Mouse (Mus musculus) intestine, postnatal 0 days (tissue): ENCODE measurements around the gene Mreg. TPM values are rescaled to one million over a fixed set of nuclear protein-coding genes. Genes with fewer than 3 reads are reported as not detected.
A peak's percentile ranks its signal among the peaks of the same experiment; 100 is the strongest.

Experiments used
- ATAC-seq: fragments of 200-750 bp; cut with Nextera tagmentation; 2 replicates; pipeline ENCODE4 v1.8.0; 2017; ENCODE audit warnings: mild to moderate bottlenecking, moderate TSS enrichment, moderate library complexity
- H3K27ac ChIP-seq: fragments of 300-500 bp; sonication (generic); 2 replicates; pipeline ENCODE4 v1.5.1; 2014; ENCODE audit warnings: mild to moderate bottlenecking, low read depth, low read length, moderate library complexity
- H3K27me3 ChIP-seq: fragments of 300-500 bp; sonication (generic); replicated peaks from 2 replicates; pipeline ENCODE4 v1.6.1; 2014; ENCODE audit warnings: low read length, mixed read lengths; ENCODE audit not compliant: control insufficient read depth, insufficient read depth
- H3K36me3 ChIP-seq: fragments of 300-500 bp; sonication (generic); 2 replicates; pipeline ENCODE4 v1.6.1; 2014; ENCODE audit warnings: mild to moderate bottlenecking, moderate library complexity; ENCODE audit not compliant: control insufficient read depth, insufficient read depth
- H3K4me1 ChIP-seq: fragments of 300-500 bp; sonication (generic); replicated peaks from 2 replicates; pipeline ENCODE4 v1.6.1; 2014; ENCODE audit warnings: antibody characterized with exemption, low read length, mixed read lengths; ENCODE audit not compliant: control insufficient read depth, insufficient read depth
- H3K4me2 ChIP-seq: fragments of 300-500 bp; sonication (generic); replicated peaks from 2 replicates; pipeline ENCODE4 v1.6.1; 2014; ENCODE audit warnings: low read depth, mild to moderate bottlenecking, moderate library complexity
- H3K4me3 ChIP-seq: fragments of 300-500 bp; sonication (generic); 2 replicates; pipeline ENCODE4 v1.5.1; 2014; ENCODE audit warnings: low read depth, low read length
- H3K9ac ChIP-seq: fragments of 300-500 bp; sonication (generic); 2 replicates; pipeline ENCODE4 v1.6.1; 2014; ENCODE audit warnings: mild to moderate bottlenecking, low read depth, low read length
- H3K9me3 ChIP-seq: fragments of 300-500 bp; sonication (generic); 2 replicates; pipeline ENCODE4 v1.6.1; 2016; ENCODE audit warnings: mixed run types; ENCODE audit not compliant: control insufficient read depth
- CTCF ChIP-seq: sonication (generic); IDR thresholded peaks from 2 replicates; pipeline ENCODE4 v1.5.1; 2016; ENCODE audit warnings: low read depth, mild to moderate bottlenecking, control low read depth, antibody characterized with exemption, moderate library complexity
- WGBS: fragments of 180-500 bp; shearing (Covaris S2); extraction: QIAGEN DNeasy Blood & Tissue Kit; methylation state at CpG from one replicate; pipeline ENCODE4 v1.1.7; 2014; 5-methylcytosine and 5-hydroxymethylcytosine counted together
- polyA plus RNA-seq: library from polyadenylated mRNA; unstranded; fragments of >200 nt; fragmentation: Nextera tagmentation; extraction: Ambion mirVana; gene quantifications from 2 replicates; pipeline ENCODE4 v1.2.1, GENCODE M21; 2015

The Mreg gene
- polyA plus RNA-seq, 1 experiment from 2014 or later, result 26.6 TPM

GRCm38 (mm10) chr1:72198142-72198806 lies 13.8 kb downstream of the Mreg start:
- H3K4me3 ChIP-seq, result no peak overlapping the region
- no peak for ATAC-seq
- TF ChIP-seq CTCF, result no peak
- H3K9ac ChIP-seq, result no peak overlapping the region
- no peaks in the 10 kb centered on the region for H3K27me3 ChIP-seq
- 48% methylated on average over 10 of the region's 10 CpGs for WGBS
- no peaks in the 10 kb centered on the region; the same call in 1 of the 2 replicates for H3K4me1 ChIP-seq
- no peak overlapping the region for H3K27ac ChIP-seq
- H3K4me2 ChIP-seq, result no peak overlapping the region
- no peaks in the 10 kb centered on the region for H3K9me3 ChIP-seq
- H3K36me3 ChIP-seq, result no peaks in the 10 kb centered on the region

- Histone ChIP-seq H3K4me2 (peak overlapping the region; percentile 46), H3K36me3 (no peaks in the 10 kb centered on the region), H3K4me1 (no peaks in the 10 kb centered on the region; the same call in 1 of the 2 replicates), H3K27me3 (no peaks in the 10 kb centered on the region), H3K9me3 (no peaks in the 10 kb centered on the region), H3K9ac (no peak overlapping the region), H3K27ac (peak overlapping the region; percentile 90), H3K4me3 (no peak overlapping the region)
- peak; percentile 80 for ATAC-seq
- 31% methylated on average over 10 of the region's 10 CpGs for WGBS
- TF ChIP-seq CTCF, result no peak
Measured at GRCm38 (mm10) chr1:72196626-72197359, 15.3 kb downstream of the Mreg start.

GRCm38 (mm10) chr1:72196123-72196522 lies 16.0 kb downstream of the Mreg start:
- peak; percentile 80 for ATAC-seq

GRCm38 (mm10) chr1:72191449-72191848 lies 20.7 kb downstream of the Mreg start:
- Histone ChIP-seq H3K4me3 (no peak overlapping the region), H3K36me3 (no peaks in the 10 kb centered on the region), H3K4me2 (no peak overlapping the region), H3K27ac (no peak overlapping the region), H3K9me3 (no peaks in the 10 kb centered on the region), H3K4me1 (no peaks in the 10 kb centered on the region; the same call in 1 of the 2 replicates), H3K27me3 (no peaks in the 10 kb centered on the region), H3K9ac (no peak overlapping the region)
- 94% methylated on average over 8 of the region's 8 CpGs for WGBS
- TF ChIP-seq CTCF, result no peak
- ATAC-seq, result no peak

More at GRCm38 (mm10) chr1:72196123-72196522, 16.0 kb downstream of the Mreg start:
- H3K27ac ChIP-seq, result peak overlapping the region; percentile 90
- 53% methylated on average over 5 of the region's 5 CpGs for WGBS
- H3K4me2 ChIP-seq, result peak overlapping the region; percentile 46
- H3K27me3 ChIP-seq, result no peaks in the 10 kb centered on the region
- TF ChIP-seq CTCF, result no peak
- H3K9ac ChIP-seq, result no peak overlapping the region
- H3K9me3 ChIP-seq, result no peaks in the 10 kb centered on the region
- no peak overlapping the region for H3K4me3 ChIP-seq
- H3K36me3 ChIP-seq, result no peaks in the 10 kb centered on the region
- H3K4me1 ChIP-seq, result no peaks in the 10 kb centered on the region; the same call in 1 of the 2 replicates

- no peak overlapping the region for H3K4me3 ChIP-seq
- no peak for ATAC-seq
- H3K4me1 ChIP-seq, result no peaks in the 10 kb centered on the region
- no peak for TF ChIP-seq CTCF
- H3K36me3 ChIP-seq, result no peaks in the 10 kb centered on the region
- no peaks in the 10 kb centered on the region for H3K27me3 ChIP-seq
- H3K27ac ChIP-seq, result no peak overlapping the region
- no peak overlapping the region for H3K4me2 ChIP-seq
- H3K9ac ChIP-seq, result no peak overlapping the region
- 68% methylated on average over 16 of the region's 16 CpGs for WGBS
- H3K9me3 ChIP-seq, result no peaks in the 10 kb centered on the region
Measured at GRCm38 (mm10) chr1:72188142-72188738, 23.9 kb downstream of the Mreg start.

- no peak for ATAC-seq
- Histone ChIP-seq H3K27ac (no peak overlapping the region), H3K4me1 (no peaks in the 10 kb centered on the region), H3K27me3 (no peaks in the 10 kb centered on the region), H3K9me3 (no peaks in the 10 kb centered on the region), H3K9ac (no peak overlapping the region), H3K4me2 (no peak overlapping the region), H3K36me3 (no peaks in the 10 kb centered on the region), H3K4me3 (no peak overlapping the region)
- 71% methylated on average over 10 of the region's 10 CpGs for WGBS
- TF ChIP-seq CTCF, result no peak
Measured at GRCm38 (mm10) chr1:72187486-72187885, 24.6 kb downstream of the Mreg start.
